Mouse (Mus musculus) midbrain, embryonic 11.5 days (tissue): ENCODE measurements around the gene Psen2. TPM values are rescaled to one million over a fixed set of nuclear protein-coding genes. Genes with fewer than 3 reads are reported as not detected.

ENCODE experiments used
- ATAC-seq: fragments of 200-750 bp; cut with Nextera tagmentation; 2 replicates; pipeline ENCODE4 v1.8.0; 2017; ENCODE audit warnings: moderate TSS enrichment, moderate library complexity; ENCODE audit not compliant: low FRiP score
- DNase-seq: peaks from one replicate; pipeline ENCODE4 v3.0.0; 2015; ENCODE audit warnings: low spot score; ENCODE audit errors: missing footprints
- H3K27ac ChIP-seq: fragments of 300-500 bp; sonication (generic); 2 replicates; pipeline ENCODE4 v1.5.1; 2014; ENCODE audit warnings: low read depth, low read length
- H3K27me3 ChIP-seq: fragments of 300-500 bp; sonication (generic); 2 replicates; pipeline ENCODE4 v1.6.1; 2014; ENCODE audit warnings: mild to moderate bottlenecking, low read length, moderate library complexity, mixed read lengths; ENCODE audit not compliant: control insufficient read depth, insufficient read depth
- H3K36me3 ChIP-seq: fragments of 300-500 bp; sonication (generic); 2 replicates; pipeline ENCODE4 v1.6.1; 2014; ENCODE audit warnings: mild to moderate bottlenecking, low read length, moderate library complexity, mixed read lengths; ENCODE audit not compliant: control insufficient read depth, insufficient read depth
- H3K4me1 ChIP-seq: fragments of 300-500 bp; sonication (generic); 2 replicates; pipeline ENCODE4 v1.6.1; 2014; ENCODE audit warnings: low read length; ENCODE audit not compliant: control insufficient read depth, insufficient read depth
- H3K4me2 ChIP-seq: fragments of 300-500 bp; sonication (generic); 2 replicates; pipeline ENCODE4 v1.6.1; 2014; ENCODE audit warnings: mild to moderate bottlenecking, moderate library complexity
- H3K4me3 ChIP-seq: fragments of 300-500 bp; sonication (generic); 2 replicates; pipeline ENCODE4 v1.5.1; 2014; ENCODE audit warnings: low read depth, low read length
- H3K9ac ChIP-seq: fragments of 300-500 bp; sonication (generic); 2 replicates; pipeline ENCODE4 v1.6.1; 2014; ENCODE audit warnings: low read length
- H3K9me3 ChIP-seq: fragments of 300-500 bp; sonication (generic); 2 replicates; pipeline ENCODE4 v1.6.1; 2016; ENCODE audit warnings: low read length; ENCODE audit not compliant: control insufficient read depth
- WGBS: fragments of 180-500 bp; shearing (Covaris S2); extraction: QIAGEN DNeasy Blood & Tissue Kit; methylation state at CpG from one replicate; pipeline ENCODE4 v1.1.7; 2014; 5-methylcytosine and 5-hydroxymethylcytosine counted together
- polyA plus RNA-seq: library from polyadenylated mRNA; unstranded; fragments of >200 nt; fragmentation: Nextera tagmentation; extraction: Ambion mirVana; gene quantifications from 2 replicates; pipeline ENCODE4 v1.2.1, GENCODE M21; 2014

Psen2 gene
- polyA plus RNA-seq, 1 experiment from 2014 or later: 5.4 TPM

GRCm38 (mm10) chr1:180199715-180200050 lies 63.6 kb downstream of the Psen2 start:
- WGBS: 84% methylated on average over 4 of the region's 4 CpGs
- no peaks in the 10 kb centered on the region for H3K9me3 ChIP-seq
- DNase-seq (no peak), ATAC-seq (no peak)
- H3K27ac ChIP-seq: no peak overlapping the region
- H3K4me2 ChIP-seq: no peak overlapping the region
- H3K4me1 ChIP-seq: peaks cover 4% of the 10 kb centered on the region; the same call in 1 of the 2 replicates
- H3K9ac ChIP-seq: no peak overlapping the region
- no peak overlapping the region for H3K4me3 ChIP-seq
- H3K36me3 ChIP-seq: no peaks in the 10 kb centered on the region
- no peaks in the 10 kb centered on the region for H3K27me3 ChIP-seq

GRCm38 (mm10) chr1:180198959-180199714 lies 64.1 kb downstream of the Psen2 start, which contains the start of gene Coq8a:
Gene Coq8a, minus strand, starts transcription at chr1:180199602.
- no peak for ATAC-seq
- DNase-seq: peak; percentile 45
- 67% methylated on average over 4 of the region's 4 CpGs for WGBS
- Histone ChIP-seq H3K36me3 (no peaks in the 10 kb centered on the region), H3K9ac (no peak within 1 kb of the TSS), H3K4me3 (no peak within 1 kb of the TSS), H3K4me2 (no peak within 1 kb of the TSS), H3K27me3 (no peaks in the 10 kb centered on the region), H3K4me1 (peaks cover 4% of the 10 kb centered on the region; the same call in 1 of the 2 replicates), H3K9me3 (no peaks in the 10 kb centered on the region), H3K27ac (no peak within 1 kb of the TSS)

GRCm38 (mm10) chr1:180197956-180198355 lies 65.3 kb downstream of the Psen2 start:
- Histone ChIP-seq H3K9ac (no peak overlapping the region), H3K27me3 (no peaks in the 10 kb centered on the region), H3K4me3 (no peak overlapping the region), H3K9me3 (no peaks in the 10 kb centered on the region), H3K36me3 (no peaks in the 10 kb centered on the region), H3K4me2 (no peak overlapping the region), H3K27ac (no peak overlapping the region), H3K4me1 (peaks cover 4% of the 10 kb centered on the region; the same call in 1 of the 2 replicates)
- DNase-seq (peak; percentile 26), ATAC-seq (no peak)
- WGBS: 85% methylated on average over 3 of the region's 3 CpGs

GRCm38 (mm10) chr1:180196508-180196907 lies 66.7 kb downstream of the Psen2 start:
- Histone ChIP-seq H3K9ac (no peak overlapping the region), H3K27ac (no peak overlapping the region), H3K4me1 (peaks cover 4% of the 10 kb centered on the region; the same call in 1 of the 2 replicates), H3K9me3 (no peaks in the 10 kb centered on the region), H3K36me3 (no peaks in the 10 kb centered on the region), H3K27me3 (no peaks in the 10 kb centered on the region), H3K4me2 (peak overlapping the region; percentile 96; the same call in 1 of the 2 replicates), H3K4me3 (no peak overlapping the region; the same call in 1 of the 2 replicates)
- 89% methylated on average over 9 of the region's 9 CpGs for WGBS
- no peak for ATAC-seq
- peak; percentile 45 for DNase-seq

- under 1% methylated on average over 53 of the region's 57 CpGs for WGBS
- peak overlapping the region; percentile 96 for H3K4me2 ChIP-seq
- H3K9ac ChIP-seq: peak overlapping the region; percentile 44
- no peaks in the 10 kb centered on the region for H3K27me3 ChIP-seq
- no peaks in the 10 kb centered on the region for H3K9me3 ChIP-seq
- no peak overlapping the region for H3K27ac ChIP-seq
- no peaks in the 10 kb centered on the region for H3K36me3 ChIP-seq
- peak; percentile 100 for ATAC-seq
- peak; percentile 99 for DNase-seq
- H3K4me1 ChIP-seq: peaks cover 4% of the 10 kb centered on the region; the same call in 1 of the 2 replicates
- peak overlapping the region; percentile 58 for H3K4me3 ChIP-seq
Measured at GRCm38 (mm10) chr1:180195703-180196381, 67.4 kb downstream of the Psen2 start.

- peak; percentile 81 for DNase-seq
- 28% methylated on average over 9 of the region's 9 CpGs for WGBS
- Histone ChIP-seq H3K27me3 (no peaks in the 10 kb centered on the region), H3K4me1 (peaks cover 4% of the 10 kb centered on the region; the same call in 1 of the 2 replicates), H3K9me3 (no peaks in the 10 kb centered on the region), H3K36me3 (no peaks in the 10 kb centered on the region), H3K27ac (no peak overlapping the region), H3K9ac (no peak overlapping the region), H3K4me3 (peak overlapping the region; percentile 58), H3K4me2 (peak overlapping the region; percentile 96)
- ATAC-seq: peak; percentile 45
Measured at GRCm38 (mm10) chr1:180194781-180195471, 68.3 kb downstream of the Psen2 start.

GRCm38 (mm10) chr1:180194048-180194447 lies 69.2 kb downstream of the Psen2 start:
- no peak overlapping the region for H3K4me3 ChIP-seq
- peaks cover 4% of the 10 kb centered on the region; the same call in 1 of the 2 replicates for H3K4me1 ChIP-seq
- WGBS: 88% methylated on average over 9 of the region's 9 CpGs
- ATAC-seq (no peak), DNase-seq (peak; percentile 28)
- no peak overlapping the region for H3K27ac ChIP-seq
- H3K4me2 ChIP-seq: no peak overlapping the region
- H3K27me3 ChIP-seq: no peaks in the 10 kb centered on the region
- H3K36me3 ChIP-seq: no peaks in the 10 kb centered on the region
- no peak overlapping the region for H3K9ac ChIP-seq
- H3K9me3 ChIP-seq: no peaks in the 10 kb centered on the region

- no peak overlapping the region for H3K4me3 ChIP-seq
Measured at GRCm38 (mm10) chr1:180193391-180193935, 69.8 kb downstream of the Psen2 start.

More at GRCm38 (mm10) chr1:180193391-180193935, 69.8 kb downstream of the Psen2 start:
- Histone ChIP-seq H3K27ac (no peak overlapping the region), H3K4me2 (no peak overlapping the region), H3K4me1 (peaks cover 4% of the 10 kb centered on the region; the same call in 1 of the 2 replicates), H3K36me3 (no peaks in the 10 kb centered on the region), H3K9ac (no peak overlapping the region), H3K27me3 (no peaks in the 10 kb centered on the region), H3K9me3 (no peaks in the 10 kb centered on the region)
- peak; percentile 39 for DNase-seq
- no peak for ATAC-seq
- 86% methylated on average over 8 of the region's 8 CpGs for WGBS
